9 mouse cellular contexts compared by ENCODE assay signal in the genomic region with DNA sequence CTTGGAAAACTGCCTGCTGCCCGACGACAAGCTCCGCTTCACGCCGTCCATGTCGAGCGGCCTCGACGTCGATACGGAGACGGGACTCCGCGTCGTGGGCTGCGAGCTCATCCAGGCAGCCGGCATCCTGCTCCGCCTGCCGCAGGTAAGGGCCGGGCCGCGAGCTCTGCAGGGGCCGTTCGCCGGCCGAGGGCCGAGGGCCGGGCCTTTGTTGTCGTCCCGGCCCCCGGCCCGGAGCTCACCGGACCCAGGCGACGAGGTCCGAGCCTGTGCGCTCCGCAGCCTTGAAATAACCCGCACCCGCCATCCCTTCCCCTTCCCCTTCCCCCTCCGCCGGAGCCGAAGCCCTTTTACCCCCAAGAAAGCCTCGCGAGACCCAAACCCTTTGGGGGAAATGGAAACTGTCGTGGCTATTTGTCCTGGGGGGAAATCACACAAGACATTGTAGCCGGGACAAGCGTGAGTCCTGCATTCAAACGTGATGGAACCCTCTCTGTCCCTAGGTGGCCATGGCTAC. TPM values are rescaled to one million over a fixed set of nuclear protein-coding genes. Genes with fewer than 3 reads are reported as not detected.
A peak's percentile ranks its signal among the peaks of the same experiment; 100 is the strongest.
DNase-seq lines count a peak whose midpoint lies in the region; ATAC-seq lines count a peak whose summit lies in the region.
"Had no signal": no experiment of that assay in that cellular context is flagged by ENCODE, and none has a peak within 500 bp of the region (broad histone marks: within the 10 kb centered on the region; RNA-seq: fewer than 3 reads in every experiment).

No protein-coding gene starts in this region.

- H3K4me1 ChIP-seq in hindbrain, embryonic 11.5 days (replicated peaks; ENCODE audit: control insufficient read depth, insufficient read depth, low read length): peaks cover 7% of the 10 kb centered on the region
- H3K4me1 ChIP-seq in liver, embryonic 13.5 days (replicated peaks): peaks cover 36% of the 10 kb centered on the region
- peaks cover 19% of the 10 kb centered on the region for H3K4me1 ChIP-seq in neural tube, embryonic 14.5 days (ENCODE audit: control insufficient read depth, insufficient read depth, low read length)

- H3K4me3 ChIP-seq in hindbrain, embryonic 11.5 days (ENCODE audit: low read depth, low read length): peak overlapping the region; percentile 100
- peak overlapping the region; percentile 99 for H3K4me3 ChIP-seq in liver, embryonic 13.5 days (replicated peaks)
- peak overlapping the region; percentile 99 for H3K4me3 ChIP-seq in neural tube, embryonic 14.5 days (ENCODE audit: low read depth, low read length)

- H3K9ac ChIP-seq in hindbrain, embryonic 11.5 days (ENCODE audit: low read depth, low read length): peak overlapping the region; percentile 99
- peak overlapping the region; percentile 99 for H3K9ac ChIP-seq in liver, embryonic 13.5 days
- H3K9ac ChIP-seq in neural tube, embryonic 14.5 days (replicated peaks; ENCODE audit: low read depth, low read length): peak overlapping the region; percentile 99

- WGBS in hindbrain, embryonic 11.5 days: 0% methylated on average over 49 of the region's 49 CpGs
- under 1% methylated on average over 49 of the region's 49 CpGs for WGBS in liver, embryonic 13.5 days (ENCODE audit: insufficient replicate concordance)
- under 1% methylated on average over 46 of the region's 49 CpGs for WGBS in neural tube, embryonic 14.5 days

- peak overlapping the region; percentile 82 for H3K27ac ChIP-seq in hindbrain, embryonic 11.5 days (ENCODE audit: low read depth, low read length)
- H3K27ac ChIP-seq in liver, embryonic 13.5 days: peak overlapping the region; percentile 90
- H3K27ac ChIP-seq in neural tube, embryonic 14.5 days (ENCODE audit: low read depth, low read length): peak overlapping the region; percentile 89

- no peaks in the 10 kb centered on the region for H3K27me3 ChIP-seq in hindbrain, embryonic 11.5 days (ENCODE audit: control insufficient read depth, insufficient read depth, low read length)
- H3K27me3 ChIP-seq in liver, embryonic 13.5 days: no peaks in the 10 kb centered on the region
- H3K27me3 ChIP-seq in neural tube, embryonic 14.5 days (ENCODE audit: control insufficient read depth, insufficient read depth, low read length): no peaks in the 10 kb centered on the region

- DNase-seq in adrenal gland, adult (ENCODE audit: inconsistent age in 2 of 2, low spot score in 1 of 2): peak; percentile 46 to 77
- DNase-seq in adrenal gland, adult 18-20 months (ENCODE audit: low spot score in 2 of 2): no peak
- peak; percentile 45 for DNase-seq in CD4-positive helper T cell, adult 2 months (ENCODE audit: low read depth, low spot score)
- peak; percentile 60 for DNase-seq in embryo, embryonic 11 days
- DNase-seq in hindbrain, embryonic 11.5 days (ENCODE audit: low spot score): peak; percentile 57
- no peak for DNase-seq in liver, embryonic 13.5 days
- DNase-seq in left cerebral cortex, adult 8-10 months (ENCODE audit: low spot score in 2 of 2): no peak

- no peaks in the 10 kb centered on the region for H3K9me3 ChIP-seq in hindbrain, embryonic 11.5 days (ENCODE audit: control insufficient read depth, low read length)
- no peaks in the 10 kb centered on the region for H3K9me3 ChIP-seq in liver, embryonic 13.5 days (replicated peaks)
- H3K9me3 ChIP-seq in neural tube, embryonic 14.5 days (ENCODE audit: control insufficient read depth, low read length): no peaks in the 10 kb centered on the region

- peak overlapping the region; percentile 93 for H3K4me2 ChIP-seq in hindbrain, embryonic 11.5 days (replicated peaks; ENCODE audit: low read depth, low read length)
- peak overlapping the region; percentile 82 for H3K4me2 ChIP-seq in liver, embryonic 13.5 days
- peak overlapping the region; percentile 96 for H3K4me2 ChIP-seq in neural tube, embryonic 14.5 days (ENCODE audit: low read depth, low read length)

- H3K36me3 ChIP-seq in hindbrain, embryonic 11.5 days (ENCODE audit: control insufficient read depth, insufficient read depth, low read length): peaks cover 26% of the 10 kb centered on the region
- peaks cover 76% of the 10 kb centered on the region for H3K36me3 ChIP-seq in liver, embryonic 13.5 days
- H3K36me3 ChIP-seq in neural tube, embryonic 14.5 days (ENCODE audit: control insufficient read depth, insufficient read depth, low read length): peaks cover 53% of the 10 kb centered on the region

- ATAC-seq in hindbrain, embryonic 11.5 days (ENCODE audit: low FRiP score): peak; percentile 53
- peak; percentile 52 for ATAC-seq in liver, embryonic 13.5 days (ENCODE audit: low read depth)
- peak; percentile 49; the same call in 1 of the 2 replicates for ATAC-seq in neural tube, embryonic 14.5 days (ENCODE audit: low read depth)

RNA-seq across cellular contexts. Expression of a gene that starts 0.4 kb away (rescaled TPM):
- 100 to 1,000 TPM; 112 to 146 TPM for total RNA-seq in adrenal gland, adult 18-20 months (2021)
- polyA plus RNA-seq in hindbrain, embryonic 11.5 days (2014; fragmentation: Nextera tagmentation; extraction: Ambion mirVana): 163 and 170 TPM in 2 replicates
- polyA plus RNA-seq in liver, embryonic 13.5 days (2015; fragmentation: Nextera tagmentation; extraction: Ambion mirVana): 62.9 and 68.8 TPM in 2 replicates
- 153 and 173 TPM in 2 replicates for polyA plus RNA-seq in neural tube, embryonic 14.5 days (2014; fragmentation: Nextera tagmentation; extraction: Ambion mirVana)
- total RNA-seq in left cerebral cortex, adult 8-10 months (2022): 10 to 100 TPM; 54.7 to 60.9 (median 57.6) TPM

RNA-seq across cellular contexts. Expression of a gene that starts 10.0 kb away (rescaled TPM):
- total RNA-seq in adrenal gland, adult 18-20 months (2021): 100 to 1,000 TPM; 143 to 148 TPM
- 238 and 242 TPM in 2 replicates for polyA plus RNA-seq in hindbrain, embryonic 11.5 days (2014; fragmentation: Nextera tagmentation; extraction: Ambion mirVana)
- 225 and 227 TPM in 2 replicates for polyA plus RNA-seq in liver, embryonic 13.5 days (2015; fragmentation: Nextera tagmentation; extraction: Ambion mirVana)
- 258 and 275 TPM in 2 replicates for polyA plus RNA-seq in neural tube, embryonic 14.5 days (2014; fragmentation: Nextera tagmentation; extraction: Ambion mirVana)
- total RNA-seq in left cerebral cortex, adult 8-10 months (2022): 10 to 100 TPM; 75.3 to 87.1 (median 84.7) TPM

RNA-seq across cellular contexts. Expression of a gene that starts 18.3 kb away (rescaled TPM):
- 100 to 1,000 TPM; 142 to 164 TPM for total RNA-seq in adrenal gland, adult 18-20 months (2021)
- 112 and 123 TPM in 2 replicates for polyA plus RNA-seq in hindbrain, embryonic 11.5 days (2014; fragmentation: Nextera tagmentation; extraction: Ambion mirVana)
- polyA plus RNA-seq in liver, embryonic 13.5 days (2015; fragmentation: Nextera tagmentation; extraction: Ambion mirVana): 147 and 148 TPM in 2 replicates
- polyA plus RNA-seq in neural tube, embryonic 14.5 days (2014; fragmentation: Nextera tagmentation; extraction: Ambion mirVana): 120 and 127 TPM in 2 replicates
- total RNA-seq in left cerebral cortex, adult 8-10 months (2022): 100 to 1,000 TPM; 101 to 109 (median 102) TPM

RNA-seq across cellular contexts. Expression of a gene that starts 22.5 kb away (rescaled TPM):
- not detected for total RNA-seq in adrenal gland, adult 18-20 months (2021)
- polyA plus RNA-seq in hindbrain, embryonic 11.5 days (2014; fragmentation: Nextera tagmentation; extraction: Ambion mirVana): not detected in 2 replicates
- not detected in 2 replicates for polyA plus RNA-seq in liver, embryonic 13.5 days (2015; fragmentation: Nextera tagmentation; extraction: Ambion mirVana)
- not detected in 2 replicates for polyA plus RNA-seq in neural tube, embryonic 14.5 days (2014; fragmentation: Nextera tagmentation; extraction: Ambion mirVana)
- under 1 TPM in 1 of 4 experiments, not detected in 3; 0.35 TPM for total RNA-seq in left cerebral cortex, adult 8-10 months (2022)
- total RNA-seq: left cerebral cortex, postnatal 10 days had no signal

RNA-seq across cellular contexts. Expression of a gene that starts 26.8 kb away (rescaled TPM):
- total RNA-seq in adrenal gland, adult 18-20 months (2021): 10 to 100 TPM; 40.0 to 43.1 TPM
- 31.1 and 36.8 TPM in 2 replicates for polyA plus RNA-seq in hindbrain, embryonic 11.5 days (2014; fragmentation: Nextera tagmentation; extraction: Ambion mirVana)
- polyA plus RNA-seq in liver, embryonic 13.5 days (2015; fragmentation: Nextera tagmentation; extraction: Ambion mirVana): 5.6 and 6.8 TPM in 2 replicates
- polyA plus RNA-seq in neural tube, embryonic 14.5 days (2014; fragmentation: Nextera tagmentation; extraction: Ambion mirVana): 9.6 and 24.0 TPM in 2 replicates
- 10 to 100 TPM in 1 of 4 experiments, 1 to 10 TPM in 3; 8.9 to 10.3 (median 9.3) TPM for total RNA-seq in left cerebral cortex, adult 8-10 months (2022)

Comparison
In these comparisons a context has a peak if more than half of its experiments do, and no peak if none do; other contexts are left out.
1. DNase-seq: peak in adrenal gland, adult (2 of 2), CD4-positive helper T cell, adult 2 months (single experiment), embryo, embryonic 11 days (single experiment) and hindbrain, embryonic 11.5 days (single experiment); none in adrenal gland, adult 18-20 months (0 of 2), liver, embryonic 13.5 days (single experiment) and left cerebral cortex, adult 8-10 months (0 of 2).
2. Peak in every context shown above with its lines, with median percentiles within 50 percentile points of each other: ATAC-seq, H3K27ac ChIP-seq, H3K4me2 ChIP-seq, H3K4me3 ChIP-seq and H3K9ac ChIP-seq.